Mouse (Mus musculus) brain, embryonic 18.5 days (tissue): ENCODE data around the gene Glod5.

Experiments used
- DNase-seq: peaks from one replicate; pipeline ENCODE4 v3.0.0-alpha.2; 2012; ENCODE audit warnings: low read depth, low spot score

The Glod5 gene

GRCm38 (mm10) chrX:7968226-7968625 lies 50.1 kb downstream of the Glod5 start:
- DNase-seq, result no peak

GRCm38 (mm10) chrX:7967596-7968201 lies 50.6 kb downstream of the Glod5 start:
- no peak for DNase-seq

GRCm38 (mm10) chrX:7966161-7966560 lies 52.1 kb downstream of the Glod5 start:
- no peak for DNase-seq

- DNase-seq, result no peak
These were observed 54.3 kb downstream of the Glod5 start for GRCm38 (mm10) chrX:7963829-7964626.

GRCm38 (mm10) chrX:7958868-7959267 lies 59.4 kb downstream of the Glod5 start:
- no peak for DNase-seq
